Mouse (Mus musculus): ENCODE measurements around the gene Abraxas1.

DNA sequence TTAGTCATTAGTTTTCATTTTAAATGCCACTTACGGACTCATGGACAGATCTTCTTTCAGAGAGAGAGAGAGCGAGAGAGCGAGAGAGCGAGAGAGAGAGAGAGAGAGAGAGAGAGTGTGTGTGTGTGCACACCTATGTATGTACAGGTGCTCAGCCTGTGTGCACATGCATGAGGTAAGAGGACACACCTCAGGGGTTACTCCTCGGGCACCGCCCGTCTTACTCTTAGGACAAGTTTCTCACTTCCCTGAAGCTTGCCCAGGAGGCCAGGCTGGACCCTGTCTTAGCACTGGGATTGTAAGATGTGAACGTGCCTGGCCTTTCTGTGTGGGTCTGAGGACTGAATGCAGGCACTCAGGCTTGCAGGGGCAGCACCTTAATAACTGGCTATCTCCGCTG is 33.2 kb downstream of the Abraxas1 start:
- TF ChIP-seq EP300 (IDR thresholded peaks at IDR 0.05) = no peak
- no peak for TF ChIP-seq CTCF (IDR thresholded peaks at IDR 0.05)
